8 mouse cellular contexts compared by ENCODE assay signal in genomic region chr9:56090546-56091225, GRCm38 (mm10). TPM values are rescaled to one million over a fixed set of nuclear protein-coding genes. Genes with fewer than 3 reads are reported as not detected.
DNase-seq lines count a peak whose midpoint lies in the region; ATAC-seq and TF ChIP-seq lines count a peak whose summit lies in the region.

No protein-coding gene starts in this region.

- TF ChIP-seq POLR2A in small intestine, adult 2 months (IDR thresholded peaks at IDR 0.05; ENCODE audit: low read depth, low read length): no peak

- H3K4me2 ChIP-seq in kidney, embryonic 14.5 days (replicated peaks; ENCODE audit: low read depth, low read length): 0 out of 2 replicates have a peak overlapping the region, but pooled peaks have one; percentile 2

- no peak for ATAC-seq in kidney, embryonic 14.5 days (ENCODE audit: low FRiP score, low TSS enrichment)
- ATAC-seq in inflammation-experienced regulatory T-cells, adult 6 months: peak; percentile 31

- H3K9me3 ChIP-seq in kidney, embryonic 14.5 days (ENCODE audit: control insufficient read depth, low read length): no peaks in the 10 kb centered on the region

- no peaks in the 10 kb centered on the region for H3K36me3 ChIP-seq in kidney, embryonic 14.5 days (ENCODE audit: control insufficient read depth, insufficient read depth, low read length)
- H3K36me3 ChIP-seq in small intestine, adult 2 months (ENCODE audit: control insufficient read depth, insufficient read depth, low read length): no peaks in the 10 kb centered on the region

- no peak overlapping the region for H3K4me3 ChIP-seq in kidney, embryonic 14.5 days (ENCODE audit: low read length)
- peak overlapping the region; percentile 48 for H3K4me3 ChIP-seq in small intestine, adult 2 months (ENCODE audit: low read depth, low read length)

- no peak for DNase-seq in kidney, postnatal 10 days
- DNase-seq in T-cell, adult 2 months (ENCODE audit: low spot score): peak; percentile 46
- DNase-seq in adrenal gland, postnatal 25 days: no peak
- DNase-seq in natural killer cell, adult 2 months (ENCODE audit: low spot score in 2 of 2): no peak
- DNase-seq in left cerebral cortex, postnatal 4 days: no peak

- intact Hi-C loops in left cerebral cortex, postnatal 4 days (cut with DNase I): loop anchor here (10.0 kb wide), 1 partner anchor 886 kb away; the partner anchor contains the start of gene Fbxo22

- no peaks in the 10 kb centered on the region for H3K27me3 ChIP-seq in kidney, embryonic 14.5 days (ENCODE audit: control insufficient read depth, insufficient read depth, low read length)
- H3K27me3 ChIP-seq in small intestine, adult 2 months (ENCODE audit: control insufficient read depth, insufficient read depth, low read length): no peaks in the 10 kb centered on the region

- 66% methylated on average over 5 of the region's 5 CpGs for WGBS in kidney, embryonic 14.5 days
- WGBS in small intestine, adult 2 months: 66% methylated on average over 5 of the region's 5 CpGs

- H3K4me1 ChIP-seq in kidney, embryonic 14.5 days (ENCODE audit: control insufficient read depth, insufficient read depth, low read length): peaks cover 4% of the 10 kb centered on the region; the same call in 1 of the 2 replicates
- peaks cover 10% of the 10 kb centered on the region; the same call in 1 of the 2 replicates for H3K4me1 ChIP-seq in small intestine, adult 2 months (ENCODE audit: control insufficient read depth, insufficient read depth, insufficient read length, low read length)

- no peak for TF ChIP-seq CTCF in small intestine, adult 2 months (IDR thresholded peaks at IDR 0.05; ENCODE audit: extremely low read depth, insufficient read length, insufficient replicate concordance, low read depth, low read length)

- H3K9ac ChIP-seq in kidney, embryonic 14.5 days (ENCODE audit: low read depth, low read length): no peak overlapping the region

- H3K27ac ChIP-seq in kidney, embryonic 14.5 days (ENCODE audit: low read depth, low read length): no peak overlapping the region
- peak overlapping the region; percentile 41 for H3K27ac ChIP-seq in small intestine, adult 2 months (ENCODE audit: insufficient read depth, low read depth, low read length)

RNA-seq across cellular contexts. Expression of gene Pstpip1, which starts 0.9 kb away (rescaled TPM):
- polyA plus RNA-seq in kidney, embryonic 14.5 days (2014; fragmentation: Nextera tagmentation; extraction: Ambion mirVana): 0.28 and 0.53 TPM in 2 replicates
- polyA plus RNA-seq in inflammation-experienced regulatory T-cells, adult 6 months (2017; shearing (Covaris generic)): 10 to 100 TPM; 38.5 to 48.0 (median 46.2) TPM
- 6.0 and 7.5 TPM in 2 replicates for polyA plus RNA-seq in small intestine, adult 2 months (2012; rRNA removed)
- 0.76 and 0.90 TPM in 2 replicates for total RNA-seq in adrenal gland, postnatal 25 days (2021)
- 1 to 10 TPM; 1.0 to 1.2 TPM for total RNA-seq in left cerebral cortex, postnatal 4 days (2021)

RNA-seq across cellular contexts. Expression of gene Rcn2, which starts 49.0 kb away (rescaled TPM):
- polyA plus RNA-seq in kidney, embryonic 14.5 days (2014; fragmentation: Nextera tagmentation; extraction: Ambion mirVana): 278 and 283 TPM in 2 replicates
- 10 to 100 TPM in 2 of 3 experiments, 1 to 10 TPM in 1; 9.7 to 20.8 (median 19.7) TPM for polyA plus RNA-seq in inflammation-experienced regulatory T-cells, adult 6 months (2017; shearing (Covaris generic))
- 34.2 and 38.4 TPM in 2 replicates for polyA plus RNA-seq in small intestine, adult 2 months (2012; rRNA removed)
- 30.7 and 40.7 TPM in 2 replicates for total RNA-seq in adrenal gland, postnatal 25 days (2021)
- 100 to 1,000 TPM in 1 of 2 experiments, 10 to 100 TPM in 1; 94.0 to 102 TPM for total RNA-seq in left cerebral cortex, postnatal 4 days (2021)
